Mouse (Mus musculus): ENCODE data around the gene Ifitm3. TPM values are rescaled to one million over a fixed set of nuclear protein-coding genes. Genes with fewer than 3 reads are reported as not detected.
"Not testable (repeated sequence)": the region's sequence is repeated elsewhere in the genome, so short reads cannot be mapped to it uniquely, and the experiment has no call there.

The Ifitm3 gene
- polyA plus RNA-seq, 1 experiment from 2014 or later, result 36.2 TPM

DNA sequence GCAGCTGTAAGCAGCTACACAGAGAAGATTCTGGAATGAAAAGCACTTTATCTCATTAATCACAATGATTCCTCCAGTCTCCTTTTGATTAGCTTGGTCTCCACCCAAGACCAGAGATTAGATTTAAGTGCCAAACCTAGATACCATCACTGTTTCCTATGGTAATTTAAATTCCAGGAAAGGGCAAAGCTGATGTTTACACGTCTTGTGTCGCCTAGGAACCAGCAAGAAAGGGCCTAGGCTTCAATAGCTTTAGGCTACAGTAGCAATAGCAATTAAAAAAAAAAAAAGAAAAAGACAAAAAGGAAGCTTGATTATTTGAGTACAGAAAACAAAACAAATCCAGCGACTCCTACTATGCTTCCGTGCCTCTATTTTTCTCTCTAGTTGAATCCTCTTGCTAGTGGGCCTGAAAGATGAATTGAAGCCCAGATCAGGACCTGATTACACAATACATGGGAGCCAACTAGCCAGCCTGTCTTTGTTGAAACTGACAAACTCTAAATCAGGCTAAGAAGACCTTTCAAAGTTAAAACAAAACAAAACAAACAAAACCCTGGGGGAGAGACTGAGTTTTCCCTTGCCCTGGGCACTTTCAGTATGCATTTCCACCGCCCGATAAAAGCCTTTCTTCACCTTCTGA lies 15.6 kb upstream of the Ifitm3 start:
- H3K9me3 ChIP-seq (replicated peaks; ENCODE audit: control insufficient read depth, low read length), result no peaks in the 10 kb centered on the region
- whole genome bisulfite sequencing (ENCODE audit: insufficient replicate concordance), result 49% methylated on average over 6 of the region's 6 CpGs
- no peaks in the 10 kb centered on the region for H3K27me3 ChIP-seq (ENCODE audit: control insufficient read depth, insufficient read depth, low read length)
- H3K4me1 ChIP-seq (ENCODE audit: control insufficient read depth, insufficient read depth, low read length), result no peaks in the 10 kb centered on the region
- H3K36me3 ChIP-seq (ENCODE audit: control insufficient read depth, insufficient read depth, low read length), result no peaks in the 10 kb centered on the region
- ATAC-seq (replicated peaks; ENCODE audit: insufficient number of reproducible peaks, low FRiP score, low TSS enrichment), result no peak
- no peak overlapping the region for H3K4me2 ChIP-seq
- H3K4me3 ChIP-seq (ENCODE audit: low read depth, low read length), result no peak overlapping the region
- peak overlapping the region; percentile 22; the same call in 1 of the 2 replicates for H3K27ac ChIP-seq (ENCODE audit: low read depth, low read length)
- H3K9ac ChIP-seq (ENCODE audit: low read depth, low read length), result no peak overlapping the region

DNA sequence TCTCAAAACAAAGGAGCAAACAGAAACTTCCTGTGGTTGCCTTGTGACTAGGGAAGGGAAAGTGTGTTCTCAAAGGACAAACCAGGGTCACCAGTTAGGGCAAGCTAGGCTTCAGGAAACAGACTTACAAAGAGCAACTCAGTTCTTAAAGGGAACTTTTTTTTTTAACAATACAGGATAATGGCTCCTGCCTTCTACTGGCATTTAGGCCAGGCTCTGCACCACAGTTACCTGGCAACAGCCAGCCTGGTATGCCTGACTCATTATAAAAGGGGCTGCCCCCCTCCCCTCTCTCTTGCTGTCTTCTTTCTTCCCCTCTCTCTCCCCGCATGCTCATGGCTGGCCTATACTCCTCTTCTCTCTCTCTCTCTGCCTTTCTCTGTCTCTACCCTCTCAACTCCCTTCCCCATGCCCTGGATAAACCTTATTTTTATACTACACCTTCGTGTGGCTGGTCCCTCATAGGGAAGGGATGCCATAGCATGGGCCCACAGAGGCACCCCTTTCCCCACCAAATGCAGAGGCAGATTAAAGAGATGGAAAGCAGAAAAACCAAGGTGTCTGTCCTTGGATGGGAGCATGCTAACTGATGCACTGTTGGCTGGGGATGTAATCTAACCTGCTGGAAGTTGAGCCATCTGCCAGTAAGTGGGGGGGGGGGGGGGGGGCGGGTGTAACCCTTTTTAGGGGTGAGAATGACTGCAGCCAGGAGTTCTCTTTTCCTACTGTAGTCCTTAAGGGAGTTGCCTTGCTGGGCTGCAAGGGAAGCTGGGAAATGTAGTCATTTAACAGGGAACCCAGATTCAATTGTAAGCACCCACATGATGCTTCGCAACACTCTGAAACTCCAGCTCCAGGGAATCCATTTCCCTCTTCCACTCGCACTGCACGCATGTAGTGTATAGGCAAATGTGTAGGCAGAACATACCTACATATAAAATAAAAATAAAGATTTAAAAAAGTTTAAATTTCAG lies 14.6 kb upstream of the Ifitm3 start:
- Histone ChIP-seq H3K9me3 (replicated peaks; ENCODE audit: control insufficient read depth, low read length) (no peaks in the 10 kb centered on the region), H3K36me3 (ENCODE audit: control insufficient read depth, insufficient read depth, low read length) (no peaks in the 10 kb centered on the region), H3K4me2 (no peak overlapping the region), H3K4me3 (ENCODE audit: low read depth, low read length) (no peak overlapping the region), H3K4me1 (ENCODE audit: control insufficient read depth, insufficient read depth, low read length) (no peaks in the 10 kb centered on the region), H3K9ac (ENCODE audit: low read depth, low read length) (no peak overlapping the region), H3K27me3 (ENCODE audit: control insufficient read depth, insufficient read depth, low read length) (no peaks in the 10 kb centered on the region), H3K27ac (ENCODE audit: low read depth, low read length) (no peak overlapping the region)
- 0 out of 2 replicates have a peak, but pooled peaks have one; percentile 10 for ATAC-seq (replicated peaks; ENCODE audit: insufficient number of reproducible peaks, low FRiP score, low TSS enrichment)
- 52% methylated on average over 6 of the region's 6 CpGs for WGBS (ENCODE audit: insufficient replicate concordance)

DNA sequence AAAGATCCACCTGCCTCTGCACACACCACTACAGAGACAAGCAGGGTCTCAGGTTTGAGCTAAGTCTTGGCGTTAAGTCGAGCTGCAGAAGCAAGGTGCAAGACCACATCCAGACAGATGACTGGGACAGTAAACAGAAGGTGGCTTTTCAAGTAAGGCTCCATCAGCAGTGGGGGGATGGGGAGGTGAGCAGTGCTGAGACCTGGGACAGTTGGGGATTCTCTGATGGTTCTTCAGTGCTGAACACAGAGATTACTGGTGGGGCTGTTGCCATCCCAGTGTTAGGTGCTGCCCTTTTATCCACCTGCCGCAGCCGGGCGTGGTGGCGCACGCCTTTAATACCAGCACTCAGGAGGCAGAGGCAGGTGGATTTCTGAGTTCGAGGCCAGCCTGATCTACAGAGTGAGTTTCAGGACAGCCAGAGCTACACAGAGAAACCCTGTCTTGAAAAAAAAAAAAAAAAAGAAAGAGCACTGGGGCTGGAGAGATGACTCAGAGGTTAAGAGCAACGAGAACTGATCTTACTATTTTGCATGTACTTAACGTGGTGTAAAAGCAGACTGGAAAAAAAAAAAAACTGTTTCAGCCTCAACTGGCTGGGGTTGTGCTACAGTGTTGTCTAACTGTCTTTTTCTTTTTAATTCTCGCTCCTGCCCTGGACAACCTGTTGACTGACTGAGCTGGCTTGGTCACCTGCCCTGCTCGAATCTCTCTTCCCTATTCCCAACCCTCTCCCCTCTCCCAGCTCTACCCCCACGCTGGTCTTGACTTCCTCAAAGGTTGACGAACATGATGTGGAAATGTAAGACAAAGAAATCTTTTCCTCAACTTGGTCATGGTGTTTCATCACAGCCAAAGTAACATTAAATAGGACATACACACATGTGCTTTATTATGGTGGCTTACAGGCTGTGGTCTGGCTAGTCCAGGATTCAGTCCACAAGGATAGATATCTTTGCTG lies 11.2 kb upstream of the Ifitm3 start:
- 76% methylated on average over 14 of the region's 14 CpGs for WGBS (ENCODE audit: insufficient replicate concordance)
- Histone ChIP-seq H3K9ac (ENCODE audit: low read depth, low read length) (no peak overlapping the region), H3K4me2 (no peak overlapping the region), H3K9me3 (replicated peaks; ENCODE audit: control insufficient read depth, low read length) (no peaks in the 10 kb centered on the region), H3K27ac (ENCODE audit: low read depth, low read length) (no peak overlapping the region), H3K27me3 (ENCODE audit: control insufficient read depth, insufficient read depth, low read length) (no peaks in the 10 kb centered on the region), H3K4me3 (ENCODE audit: low read depth, low read length) (no peak overlapping the region), H3K36me3 (ENCODE audit: control insufficient read depth, insufficient read depth, low read length) (no peaks in the 10 kb centered on the region), H3K4me1 (ENCODE audit: control insufficient read depth, insufficient read depth, low read length) (no peaks in the 10 kb centered on the region)
- ATAC-seq (replicated peaks; ENCODE audit: insufficient number of reproducible peaks, low FRiP score, low TSS enrichment), result no peak

DNA sequence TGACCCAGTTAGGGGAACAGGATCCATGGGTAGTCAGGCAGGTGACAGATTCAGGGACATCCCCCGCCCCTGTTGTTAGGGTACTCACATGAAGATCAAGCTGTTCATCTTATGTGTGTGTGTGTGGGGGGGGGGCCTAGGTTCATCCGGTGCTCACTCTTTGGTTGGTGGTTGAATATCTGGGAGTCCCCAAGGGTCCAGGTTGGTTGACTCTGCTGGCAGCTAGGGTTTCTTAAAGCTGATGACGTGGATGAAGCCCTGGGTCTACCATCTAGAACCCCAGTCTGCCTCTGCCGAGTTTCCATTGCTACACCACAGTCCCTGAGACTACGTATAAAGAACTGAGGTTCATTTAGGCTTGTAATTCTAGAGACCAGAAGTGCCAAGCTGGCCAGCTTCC lies 8.5 kb upstream of the Ifitm3 start:
- no peaks in the 10 kb centered on the region for H3K36me3 ChIP-seq (ENCODE audit: control insufficient read depth, insufficient read depth, low read length)
- WGBS (ENCODE audit: insufficient replicate concordance), result 80% methylated on average over 5 of the region's 5 CpGs
- H3K4me2 ChIP-seq, result no peak overlapping the region
- H3K9ac ChIP-seq (ENCODE audit: low read depth, low read length), result no peak overlapping the region
- no peaks in the 10 kb centered on the region for H3K9me3 ChIP-seq (replicated peaks; ENCODE audit: control insufficient read depth, low read length)
- ATAC-seq (replicated peaks; ENCODE audit: insufficient number of reproducible peaks, low FRiP score, low TSS enrichment), result no peak
- 0 out of 2 replicates have a peak, but pooled peaks cover 2% of the 10 kb centered on the region for H3K27me3 ChIP-seq (ENCODE audit: control insufficient read depth, insufficient read depth, low read length)
- no peak overlapping the region for H3K27ac ChIP-seq (ENCODE audit: low read depth, low read length)
- H3K4me1 ChIP-seq (ENCODE audit: control insufficient read depth, insufficient read depth, low read length), result no peaks in the 10 kb centered on the region
- H3K4me3 ChIP-seq (ENCODE audit: low read depth, low read length), result no peak overlapping the region

- WGBS (ENCODE audit: insufficient replicate concordance), result 70% methylated on average over 1 of the region's 1 CpGs
- H3K36me3 ChIP-seq (ENCODE audit: control insufficient read depth, insufficient read depth, low read length); H3K27me3 ChIP-seq (ENCODE audit: control insufficient read depth, insufficient read depth, low read length); H3K9me3 ChIP-seq (replicated peaks; ENCODE audit: control insufficient read depth, low read length); H3K9ac ChIP-seq (ENCODE audit: low read depth, low read length); ATAC-seq (replicated peaks; ENCODE audit: insufficient number of reproducible peaks, low FRiP score, low TSS enrichment); H3K4me2 ChIP-seq; H3K4me3 ChIP-seq (ENCODE audit: low read depth, low read length); H3K27ac ChIP-seq (ENCODE audit: low read depth, low read length); H3K4me1 ChIP-seq (ENCODE audit: control insufficient read depth, insufficient read depth, low read length): not testable (repeated sequence)
Observed at GRCm38 (mm10) chr7:141017824-141018223, 7.3 kb upstream of the Ifitm3 start, which contains the start of gene Ifitm6. Gene Ifitm6 (minus strand): TSS chr7:141017924.

- H3K4me3 ChIP-seq (ENCODE audit: low read depth, low read length), result no peak overlapping the region
- H3K9me3 ChIP-seq (replicated peaks; ENCODE audit: control insufficient read depth, low read length), result no peaks in the 10 kb centered on the region
- H3K36me3 ChIP-seq (ENCODE audit: control insufficient read depth, insufficient read depth, low read length), result no peaks in the 10 kb centered on the region
- no peak overlapping the region for H3K4me2 ChIP-seq
- 74% methylated on average over 10 of the region's 10 CpGs for WGBS (ENCODE audit: insufficient replicate concordance)
- H3K27me3 ChIP-seq (ENCODE audit: control insufficient read depth, insufficient read depth, low read length), result 0 out of 2 replicates have a peak, but pooled peaks cover 3% of the 10 kb centered on the region
- no peak for ATAC-seq (replicated peaks; ENCODE audit: insufficient number of reproducible peaks, low FRiP score, low TSS enrichment)
- H3K9ac ChIP-seq (ENCODE audit: low read depth, low read length), result no peak overlapping the region
- H3K27ac ChIP-seq (ENCODE audit: low read depth, low read length), result no peak overlapping the region
- H3K4me1 ChIP-seq (ENCODE audit: control insufficient read depth, insufficient read depth, low read length), result no peaks in the 10 kb centered on the region
Observed at GRCm38 (mm10) chr7:141016707-141017697, 6.4 kb upstream of the Ifitm3 start.

DNA sequence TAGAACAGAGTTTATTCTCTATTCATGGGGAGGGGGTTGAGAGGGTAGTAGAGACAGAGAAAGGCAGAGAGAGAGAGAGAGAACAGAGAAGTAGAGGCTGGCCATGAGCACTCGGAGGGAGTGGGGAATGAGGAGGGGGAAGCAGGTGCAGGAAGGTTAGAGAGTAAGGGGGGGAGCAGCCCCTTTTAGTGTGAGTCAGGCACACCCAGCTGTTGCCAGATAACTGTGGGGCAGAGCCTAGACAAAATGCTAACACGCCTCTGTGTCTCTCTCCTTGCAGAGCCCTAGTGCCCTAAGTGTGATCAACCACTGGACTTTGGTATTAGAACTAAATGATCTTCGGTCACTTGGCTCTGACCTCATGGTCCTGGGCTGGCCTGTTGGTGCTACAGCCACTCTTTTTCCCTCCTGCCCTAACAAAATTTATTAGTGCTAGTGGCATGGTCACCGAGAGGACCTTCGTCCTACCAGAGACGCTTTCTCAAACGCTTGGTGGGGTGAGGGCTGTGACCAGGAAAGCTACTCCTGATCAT lies 734 bp upstream of the Ifitm3 start:
- ATAC-seq (replicated peaks; ENCODE audit: insufficient number of reproducible peaks, low FRiP score, low TSS enrichment), result no peak
- 84% methylated on average over 7 of the region's 7 CpGs for WGBS (ENCODE audit: insufficient replicate concordance)
- no peak overlapping the region for H3K4me2 ChIP-seq

More for the DNA sequence above, 734 bp upstream of the Ifitm3 start:
- Histone ChIP-seq H3K27me3 (ENCODE audit: control insufficient read depth, insufficient read depth, low read length) (0 out of 2 replicates have a peak, but pooled peaks cover 10% of the 10 kb centered on the region), H3K9ac (ENCODE audit: low read depth, low read length) (no peak overlapping the region), H3K4me1 (ENCODE audit: control insufficient read depth, insufficient read depth, low read length) (peaks cover 6% of the 10 kb centered on the region; the same call in 1 of the 2 replicates), H3K36me3 (ENCODE audit: control insufficient read depth, insufficient read depth, low read length) (no peaks in the 10 kb centered on the region), H3K4me3 (ENCODE audit: low read depth, low read length) (no peak overlapping the region), H3K9me3 (replicated peaks; ENCODE audit: control insufficient read depth, low read length) (no peaks in the 10 kb centered on the region), H3K27ac (ENCODE audit: low read depth, low read length) (no peak overlapping the region)
